Mouse (Mus musculus): ENCODE measurements around the gene Cmah.
"Not testable (repeated sequence)": the region's sequence is repeated elsewhere in the genome, so short reads cannot be mapped to it uniquely, and the experiment has no call there.

The Cmah gene

GRCm38 (mm10) chr13:24342091-24342490, 14.9 kb downstream of the Cmah start:
- no peak for DNase-seq

DNA sequence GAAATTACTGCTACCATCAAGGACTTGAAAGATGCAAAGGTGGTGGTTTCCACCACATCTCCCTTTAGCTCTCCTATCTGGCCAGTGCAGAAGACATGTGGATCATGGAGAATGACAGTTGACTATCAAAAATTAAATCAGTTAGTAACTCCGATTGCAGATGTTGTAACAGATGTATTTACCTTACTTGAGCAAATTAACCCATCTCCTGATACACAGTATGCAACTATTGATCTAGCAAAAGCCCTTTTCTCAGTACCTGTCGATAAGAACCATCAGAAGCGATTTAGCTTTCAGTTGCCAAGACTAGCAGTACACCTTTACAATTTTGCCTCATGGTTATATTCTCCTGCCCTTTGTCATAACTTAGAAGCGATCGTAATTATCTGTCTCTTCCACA, 25.8 kb downstream of the Cmah start:
- DNase-seq = no peak

- no peak for DNase-seq
Measured at GRCm38 (mm10) chr13:24354751-24355150, 27.5 kb downstream of the Cmah start.

DNA sequence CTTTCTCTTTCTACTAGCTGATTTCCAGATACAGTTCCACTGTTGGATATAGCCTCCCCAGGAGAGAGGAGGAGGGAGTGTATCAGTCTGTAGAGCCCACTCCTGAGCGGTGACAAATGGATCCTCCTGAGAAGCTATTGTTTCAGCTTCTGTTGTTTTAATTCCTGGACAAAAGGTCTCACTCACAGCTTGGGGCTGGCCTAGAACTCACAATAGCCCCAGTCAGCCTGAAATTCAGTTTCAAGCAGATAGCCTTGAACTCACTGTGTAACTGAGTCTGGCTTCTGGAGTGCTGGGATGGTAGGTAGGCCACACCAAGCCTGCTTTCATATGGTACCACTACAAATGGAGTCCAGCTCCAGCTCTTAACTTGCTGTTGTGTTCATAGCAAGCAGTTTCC, 32.0 kb downstream of the Cmah start:
- no peak for DNase-seq

- no peak for DNase-seq
Measured at GRCm38 (mm10) chr13:24365191-24365590, 38.0 kb downstream of the Cmah start.

DNA sequence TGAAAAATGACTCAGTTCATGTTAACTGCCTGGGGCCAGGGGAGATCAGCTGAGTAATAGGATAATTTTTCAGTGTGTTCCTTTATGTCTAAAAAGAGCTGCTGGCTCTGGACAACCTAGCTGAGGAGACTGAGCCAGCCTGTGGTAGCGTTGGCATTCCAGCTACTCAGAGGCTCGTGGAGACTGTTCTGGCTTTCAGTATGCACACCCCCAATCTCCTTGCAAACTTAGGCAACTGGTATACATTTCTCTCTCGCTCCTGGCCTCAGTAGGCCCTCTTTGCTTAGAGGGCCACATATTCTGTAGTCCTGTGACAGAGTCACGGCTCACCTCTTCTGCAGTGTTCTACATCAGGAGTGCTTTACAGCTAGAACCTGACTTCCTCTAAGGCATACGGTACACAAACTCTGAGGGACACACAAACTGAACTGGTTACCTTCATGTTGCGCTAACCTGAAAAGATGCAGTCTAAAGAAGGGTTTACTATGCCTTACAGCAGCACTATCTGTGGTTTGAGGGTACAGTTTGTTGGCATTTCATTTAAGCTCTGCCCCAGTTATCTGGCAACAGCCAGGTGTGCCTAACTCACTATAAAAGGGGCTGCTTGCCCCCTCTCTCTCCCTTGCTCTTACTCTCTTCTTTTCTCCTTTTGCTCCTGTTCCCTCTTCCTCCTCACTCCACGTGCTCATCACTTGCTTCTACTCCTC, 45.8 kb downstream of the Cmah start:
- DNase-seq = no peak

DNA sequence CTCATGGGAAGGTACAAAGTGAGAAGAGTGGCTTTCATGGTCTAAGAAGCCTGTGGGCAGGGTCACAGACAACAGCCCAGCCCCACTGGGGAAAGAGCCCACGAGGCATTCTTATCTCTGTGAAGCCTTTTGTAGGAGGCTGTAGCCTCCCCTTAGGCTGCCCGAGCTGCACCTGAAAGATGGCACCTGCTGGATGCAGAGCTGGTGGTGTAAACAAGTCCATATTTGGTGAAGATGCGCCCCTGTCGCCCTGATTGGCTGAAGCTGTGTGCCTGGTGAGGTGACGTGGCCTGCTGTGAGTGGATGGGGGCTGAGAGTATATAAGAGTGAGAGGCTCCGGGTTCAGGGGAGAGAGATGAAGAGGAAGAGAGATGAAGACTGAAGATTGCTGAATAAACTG, 47.4 kb downstream of the Cmah start:
- not testable (repeated sequence) for DNase-seq

DNA sequence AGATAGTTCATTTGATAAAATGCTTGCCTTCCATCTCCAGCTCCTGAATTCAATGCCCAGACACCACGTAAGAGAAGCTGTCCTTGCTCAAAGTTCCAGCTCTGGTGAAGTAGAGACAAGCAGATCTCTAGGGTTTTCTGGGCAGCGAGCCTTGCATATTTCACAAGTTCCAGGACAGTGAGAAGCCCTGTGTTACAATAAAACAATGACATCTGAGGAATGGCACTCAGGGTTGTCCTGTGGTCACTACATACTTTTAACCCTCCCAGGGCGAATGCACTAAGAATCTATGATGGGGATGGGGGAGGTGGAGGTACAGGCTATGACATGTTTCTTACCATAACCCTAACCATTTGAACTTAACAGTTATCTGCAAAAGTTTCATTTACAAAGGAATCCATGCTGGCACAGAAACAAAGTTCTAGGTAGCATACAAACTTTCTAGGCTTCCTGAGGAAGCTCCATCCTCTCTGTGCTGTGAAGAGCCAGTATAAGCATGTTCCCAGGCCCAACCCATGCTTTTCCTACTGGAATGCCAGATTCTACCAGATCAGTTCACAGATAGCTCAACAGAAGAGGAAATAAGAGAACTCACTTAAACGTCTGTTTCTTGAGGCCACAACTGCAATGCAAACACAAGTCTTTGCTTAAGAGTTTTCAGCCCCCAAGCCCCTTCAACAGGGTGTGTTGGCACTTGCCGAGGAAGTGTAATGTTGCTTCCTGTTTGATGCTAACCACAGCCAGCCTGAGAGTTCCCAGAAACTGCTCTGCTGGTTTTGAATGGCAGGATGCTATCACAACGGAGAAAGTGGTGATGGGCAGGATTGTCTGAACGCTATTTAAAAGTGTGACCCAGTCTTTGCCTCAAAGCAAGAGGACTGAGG, 48.4 kb downstream of the Cmah start:
- DNase-seq = no peak

- no peak for DNase-seq
Measured at GRCm38 (mm10) chr13:24380713-24381112, 53.5 kb downstream of the Cmah start.

- DNase-seq = no peak
Measured at GRCm38 (mm10) chr13:24383885-24384284, 56.7 kb downstream of the Cmah start.

GRCm38 (mm10) chr13:24391892-24392291, 64.7 kb downstream of the Cmah start:
- no peak for DNase-seq

- DNase-seq = no peak
Measured at GRCm38 (mm10) chr13:24392655-24393054, 65.5 kb downstream of the Cmah start.

GRCm38 (mm10) chr13:24393055-24393454, 65.9 kb downstream of the Cmah start:
- peak; percentile 24 for DNase-seq

DNA sequence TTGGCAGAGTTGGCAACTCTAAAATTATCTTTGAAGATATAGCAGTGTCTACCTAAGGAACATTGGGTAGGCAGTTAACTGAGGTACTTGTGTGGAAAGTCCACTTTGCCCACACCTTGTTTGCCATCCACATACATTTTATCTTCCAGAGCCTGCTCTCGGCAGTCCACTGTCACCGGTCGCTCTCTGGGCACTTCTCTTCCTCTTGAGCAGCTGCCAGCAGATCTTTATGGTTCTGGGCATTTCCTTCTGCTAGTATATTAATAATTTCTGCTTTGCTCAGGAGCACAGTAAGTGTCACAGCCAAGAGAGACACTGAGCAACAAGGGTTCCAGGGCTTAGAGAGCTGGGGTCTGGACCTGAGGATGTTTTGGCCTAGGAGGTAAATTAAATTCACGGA, 68.6 kb downstream of the Cmah start:
- DNase-seq = no peak

DNA sequence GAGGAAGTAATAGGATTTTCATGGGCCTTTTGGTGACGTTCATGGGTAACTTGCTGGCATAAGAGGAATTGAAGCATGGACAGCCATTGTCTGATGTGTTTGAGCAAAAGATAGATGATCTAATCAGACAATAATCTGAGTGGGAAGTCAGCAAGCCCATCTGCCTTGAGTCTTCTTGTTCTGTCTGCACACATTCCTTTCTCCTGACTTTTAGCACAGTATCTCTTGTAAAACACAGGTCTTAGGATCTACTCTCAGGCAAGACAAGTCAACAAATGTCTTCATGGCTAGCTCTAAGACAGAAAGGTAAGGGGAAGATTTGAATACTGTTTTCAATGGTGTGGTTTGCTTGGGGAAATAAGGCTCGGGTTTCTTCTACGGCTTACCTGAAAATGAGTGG, 70.0 kb downstream of the Cmah start:
- no peak for DNase-seq

DNA sequence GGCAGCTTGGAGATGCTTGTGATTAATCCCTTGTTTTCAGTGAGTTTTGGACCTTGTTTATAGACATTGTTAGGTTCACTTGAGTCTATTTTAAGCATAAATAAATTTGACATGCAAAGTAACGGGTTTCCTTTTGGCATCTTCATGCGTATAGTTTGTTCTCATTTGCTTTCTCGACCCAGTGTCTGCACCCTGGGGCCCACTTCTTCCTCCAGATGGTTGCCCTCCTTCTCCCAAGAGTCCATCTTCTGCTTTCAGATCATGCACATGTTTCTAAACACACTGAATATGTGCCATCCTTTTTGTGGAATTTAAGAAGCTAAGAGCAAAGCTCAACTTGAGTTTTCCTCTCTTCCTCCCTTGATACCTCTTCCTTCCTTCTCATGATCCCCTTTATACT, 71.3 kb downstream of the Cmah start:
- DNase-seq = no peak

- DNase-seq = not testable (repeated sequence)
Measured at GRCm38 (mm10) chr13:24401821-24402220, 74.6 kb downstream of the Cmah start.

- DNase-seq = no peak
Measured at GRCm38 (mm10) chr13:24403054-24403453, 75.8 kb downstream of the Cmah start.

DNA sequence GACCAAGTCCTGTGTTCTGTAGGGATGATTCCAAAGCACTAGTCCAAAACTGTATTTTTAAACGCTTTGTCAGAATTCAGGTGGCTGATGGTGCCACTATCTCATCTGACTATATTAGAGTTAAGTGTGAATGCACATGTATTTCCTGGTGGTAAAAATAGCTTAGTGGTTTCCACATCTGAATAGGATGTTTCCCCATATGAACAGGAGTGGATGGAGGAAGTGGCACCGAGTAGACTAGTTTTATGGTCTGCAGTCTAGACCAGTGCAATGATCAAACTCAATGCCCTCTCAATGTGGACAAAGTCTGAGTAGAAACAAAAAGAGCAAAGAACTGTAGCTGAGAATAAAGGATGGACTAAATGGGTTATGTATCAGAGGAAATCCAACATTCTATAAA, 79.6 kb downstream of the Cmah start:
- DNase-seq = no peak

- DNase-seq = no peak
Measured at GRCm38 (mm10) chr13:24414635-24415206, 87.5 kb downstream of the Cmah start.

DNA sequence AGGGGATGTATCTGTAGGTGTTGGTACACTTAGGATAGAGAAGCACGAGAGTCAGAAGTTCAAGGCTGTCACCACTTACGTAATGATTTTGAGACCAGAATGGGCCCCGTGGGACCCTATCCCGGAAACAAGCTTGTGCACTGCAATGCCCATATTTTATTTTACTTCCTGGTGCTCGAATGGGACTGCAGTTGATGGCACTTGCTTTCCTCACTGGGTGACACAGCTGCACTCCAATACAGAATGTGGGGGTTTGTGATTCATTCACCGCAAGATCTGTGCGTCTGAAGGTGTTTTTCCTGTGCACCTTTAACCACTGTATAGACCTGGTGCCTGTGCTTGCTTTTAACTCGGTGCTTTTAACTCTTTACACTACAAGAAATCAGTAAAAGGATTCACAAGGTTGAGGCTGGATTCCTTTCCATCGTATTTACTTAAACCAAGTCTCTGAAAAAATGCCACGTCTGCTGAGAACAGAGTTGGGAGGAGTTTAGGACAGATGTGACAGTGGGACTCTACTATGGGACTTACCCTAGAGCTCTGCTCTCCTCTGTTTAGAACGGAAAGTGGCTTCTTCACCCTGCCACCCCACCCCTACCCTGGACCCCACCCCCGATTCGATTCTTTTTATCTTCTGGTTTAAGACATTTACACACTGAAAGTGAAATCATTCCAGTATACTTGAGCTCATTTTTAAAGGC, 88.5 kb downstream of the Cmah start:
- no peak for DNase-seq

DNA sequence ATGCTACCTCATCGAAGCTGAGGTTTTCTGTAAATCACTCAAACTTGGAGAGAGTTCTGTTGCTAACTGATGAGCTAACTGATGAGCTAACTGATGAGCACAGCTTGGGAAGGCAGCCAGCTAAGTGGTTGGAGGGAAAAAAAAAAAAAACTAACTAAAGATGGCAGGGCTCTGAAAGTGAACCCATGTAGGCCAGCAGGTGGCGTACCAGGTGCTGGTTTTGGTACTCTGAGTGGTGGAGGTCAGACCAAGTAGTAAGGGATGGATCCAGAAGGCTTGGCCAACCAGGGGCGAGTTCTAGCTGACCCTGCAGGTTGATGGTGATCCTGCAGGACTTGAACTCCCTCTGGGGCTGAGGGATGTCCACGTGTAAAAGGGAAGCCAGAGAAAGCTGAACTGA, 89.2 kb downstream of the Cmah start:
- DNase-seq = peak; percentile 53

- DNase-seq = no peak
Measured at GRCm38 (mm10) chr13:24418024-24418423, 90.8 kb downstream of the Cmah start.

Data from lung, postnatal 14 days (tissue).